In the genomic region with DNA sequence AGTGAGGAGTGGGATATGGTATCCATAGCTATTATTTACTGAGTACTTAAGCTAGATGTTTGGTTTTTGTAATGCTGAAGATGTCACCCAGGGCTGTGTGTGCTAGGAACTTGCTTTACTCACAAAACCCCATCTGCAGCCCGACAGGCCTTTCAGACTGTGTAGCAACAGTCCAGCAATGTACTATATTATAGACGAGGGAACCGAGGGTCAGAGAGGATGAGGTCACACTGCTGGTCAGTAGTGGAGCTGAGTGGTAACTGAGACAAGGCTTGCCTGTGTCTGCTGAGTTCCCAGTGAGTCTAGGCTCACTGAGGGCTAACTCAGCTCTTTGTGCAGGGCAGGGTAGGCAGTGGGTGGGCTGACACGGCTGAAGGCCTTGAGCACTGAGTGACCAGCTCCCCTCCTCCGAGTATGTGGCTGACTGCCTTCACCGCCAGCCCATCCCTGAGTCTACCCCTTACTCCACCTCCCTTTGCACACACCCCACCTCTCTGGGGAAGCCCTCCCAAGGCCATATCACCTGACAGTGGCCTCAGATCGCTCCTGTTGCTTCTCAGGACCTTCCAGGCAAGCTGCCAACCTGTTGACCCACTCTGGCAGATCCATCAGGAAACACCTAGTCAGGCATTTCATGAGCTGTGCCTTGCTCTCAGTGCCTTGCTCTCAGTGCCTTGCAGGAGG, we compare ENCODE assay signal across 9 mouse cellular contexts. TPM values are rescaled to one million over a fixed set of nuclear protein-coding genes. Genes with fewer than 3 reads are reported as not detected.
DNase-seq lines count a peak whose midpoint lies in the region; ATAC-seq and TF ChIP-seq lines count a peak whose summit lies in the region.
"Had no signal": no experiment of that assay in that cellular context is flagged by ENCODE, and none has a peak within 500 bp of the region (broad histone marks: within the 10 kb centered on the region; RNA-seq: fewer than 3 reads in every experiment).

No protein-coding gene starts in this region.

- no peak for DNase-seq in hindbrain, embryonic 11.5 days (ENCODE audit: low spot score)
- peak; percentile 78 for DNase-seq in heart, postnatal 0 days (ENCODE audit: low spot score)
- DNase-seq in kidney, postnatal 0 days (ENCODE audit: low spot score), result peak; percentile 36
- peak; percentile 29 for DNase-seq in lung, postnatal 25 days (ENCODE audit: low spot score)
- DNase-seq in left cerebral cortex, adult 11 months (ENCODE audit: low spot score), result no peak
- no peak for DNase-seq in forebrain, postnatal 0 days
- DNase-seq in left cerebral cortex, postnatal 4 days, result no peak

- TF ChIP-seq CTCF in heart, postnatal 0 days (IDR thresholded peaks at IDR 0.05; ENCODE audit: low read depth), result no peak
- no peak for TF ChIP-seq CTCF in kidney, postnatal 0 days (IDR thresholded peaks at IDR 0.05; ENCODE audit: low read depth)
- no peak for TF ChIP-seq CTCF in forebrain, postnatal 0 days (IDR thresholded peaks at IDR 0.05; ENCODE audit: low read depth)

- intact Hi-C loops in left cerebral cortex, postnatal 4 days (cut with DNase I), result no loop called here

- H3K9ac ChIP-seq in hindbrain, embryonic 15.5 days, result no peak overlapping the region
- no peak overlapping the region for H3K9ac ChIP-seq in hindbrain, embryonic 11.5 days (ENCODE audit: low read depth, low read length)
- no peak overlapping the region for H3K9ac ChIP-seq in heart, postnatal 0 days (replicated peaks; ENCODE audit: low read depth, low read length)
- H3K9ac ChIP-seq in kidney, postnatal 0 days (ENCODE audit: low read depth, low read length), result no peak overlapping the region
- no peak overlapping the region for H3K9ac ChIP-seq in forebrain, postnatal 0 days
- H3K9ac ChIP-seq: forebrain, embryonic 12.5 days had no signal

- no peaks in the 10 kb centered on the region for H3K36me3 ChIP-seq in hindbrain, embryonic 15.5 days
- no peaks in the 10 kb centered on the region for H3K36me3 ChIP-seq in hindbrain, embryonic 11.5 days (ENCODE audit: control insufficient read depth, insufficient read depth, low read length)
- no peaks in the 10 kb centered on the region for H3K36me3 ChIP-seq in heart, postnatal 0 days (replicated peaks; ENCODE audit: control insufficient read depth, insufficient read depth, low read length)
- H3K36me3 ChIP-seq in kidney, postnatal 0 days (ENCODE audit: insufficient read depth, low read length), result no peaks in the 10 kb centered on the region
- no peaks in the 10 kb centered on the region for H3K36me3 ChIP-seq in forebrain, postnatal 0 days (ENCODE audit: insufficient read depth)
- H3K36me3 ChIP-seq: forebrain, embryonic 12.5 days had no signal

- peak overlapping the region; percentile 62; the same call in 1 of the 2 replicates for H3K27ac ChIP-seq in hindbrain, embryonic 15.5 days (replicated peaks)
- no peak overlapping the region for H3K27ac ChIP-seq in hindbrain, embryonic 11.5 days (ENCODE audit: low read depth, low read length)
- H3K27ac ChIP-seq in heart, postnatal 0 days (ENCODE audit: low read depth), result peak overlapping the region; percentile 47
- peak overlapping the region; percentile 34; the same call in 1 of the 2 replicates for H3K27ac ChIP-seq in kidney, postnatal 0 days
- H3K27ac ChIP-seq in forebrain, postnatal 0 days (ENCODE audit: low read depth, low read length), result no peak overlapping the region

- H3K27me3 ChIP-seq in hindbrain, embryonic 15.5 days, result no peaks in the 10 kb centered on the region
- H3K27me3 ChIP-seq in hindbrain, embryonic 11.5 days (ENCODE audit: control insufficient read depth, insufficient read depth, low read length), result no peaks in the 10 kb centered on the region
- H3K27me3 ChIP-seq in heart, postnatal 0 days (ENCODE audit: control insufficient read depth, insufficient read depth, low read length), result 0 out of 2 replicates have a peak, but pooled peaks cover 4% of the 10 kb centered on the region
- H3K27me3 ChIP-seq in kidney, postnatal 0 days (ENCODE audit: insufficient read depth, low read length), result no peaks in the 10 kb centered on the region
- no peaks in the 10 kb centered on the region for H3K27me3 ChIP-seq in forebrain, postnatal 0 days (ENCODE audit: insufficient read depth, low read length)

- H3K4me3 ChIP-seq in hindbrain, embryonic 15.5 days, result no peak overlapping the region
- no peak overlapping the region for H3K4me3 ChIP-seq in hindbrain, embryonic 11.5 days (ENCODE audit: low read depth, low read length)
- H3K4me3 ChIP-seq in heart, postnatal 0 days (ENCODE audit: low read depth, low read length), result no peak overlapping the region
- no peak overlapping the region for H3K4me3 ChIP-seq in kidney, postnatal 0 days (replicated peaks; ENCODE audit: low read depth, low read length)
- no peak overlapping the region for H3K4me3 ChIP-seq in forebrain, postnatal 0 days (ENCODE audit: low read depth, low read length)
- H3K4me3 ChIP-seq: forebrain, embryonic 12.5 days had no signal

- no peak for TF ChIP-seq EP300 in heart, postnatal 0 days (IDR thresholded peaks at IDR 0.05; ENCODE audit: low read depth)

- H3K9me3 ChIP-seq in hindbrain, embryonic 15.5 days, result no peaks in the 10 kb centered on the region
- H3K9me3 ChIP-seq in hindbrain, embryonic 11.5 days (ENCODE audit: control insufficient read depth, low read length), result no peaks in the 10 kb centered on the region
- H3K9me3 ChIP-seq in heart, postnatal 0 days (replicated peaks; ENCODE audit: control insufficient read depth, low read length), result no peaks in the 10 kb centered on the region
- H3K9me3 ChIP-seq in kidney, postnatal 0 days (replicated peaks; ENCODE audit: low read length), result no peaks in the 10 kb centered on the region
- no peaks in the 10 kb centered on the region for H3K9me3 ChIP-seq in forebrain, postnatal 0 days (ENCODE audit: low read length)
- H3K9me3 ChIP-seq: forebrain, embryonic 12.5 days had no signal

- no peak overlapping the region for H3K4me2 ChIP-seq in hindbrain, embryonic 15.5 days
- H3K4me2 ChIP-seq in hindbrain, embryonic 11.5 days (replicated peaks; ENCODE audit: low read depth, low read length), result no peak overlapping the region
- no peak overlapping the region for H3K4me2 ChIP-seq in heart, postnatal 0 days (ENCODE audit: low read depth, low read length)
- H3K4me2 ChIP-seq in kidney, postnatal 0 days (ENCODE audit: low read length), result no peak overlapping the region
- H3K4me2 ChIP-seq in forebrain, postnatal 0 days (ENCODE audit: low read depth), result no peak overlapping the region
- H3K4me2 ChIP-seq: forebrain, embryonic 12.5 days had no signal

- no peak for ATAC-seq in hindbrain, embryonic 15.5 days (ENCODE audit: low FRiP score, low read depth)
- ATAC-seq in hindbrain, embryonic 11.5 days (ENCODE audit: low FRiP score), result no peak
- ATAC-seq in heart, postnatal 0 days (ENCODE audit: insufficient read depth, low read depth), result peak; percentile 78
- peak; percentile 71 for ATAC-seq in kidney, postnatal 0 days (replicated peaks; ENCODE audit: low FRiP score, low read depth)
- no peak for ATAC-seq in forebrain, postnatal 0 days

- 68% methylated on average over 7 of the region's 7 CpGs for WGBS in hindbrain, embryonic 15.5 days
- WGBS in hindbrain, embryonic 11.5 days, result 59% methylated on average over 7 of the region's 7 CpGs
- WGBS in heart, postnatal 0 days, result 31% methylated on average over 7 of the region's 7 CpGs
- WGBS in kidney, postnatal 0 days, result 28% methylated on average over 7 of the region's 7 CpGs
- 57% methylated on average over 7 of the region's 7 CpGs for WGBS in forebrain, postnatal 0 days

- peaks cover 38% of the 10 kb centered on the region for H3K4me1 ChIP-seq in hindbrain, embryonic 15.5 days (replicated peaks)
- peaks cover 4% of the 10 kb centered on the region for H3K4me1 ChIP-seq in hindbrain, embryonic 11.5 days (replicated peaks; ENCODE audit: control insufficient read depth, insufficient read depth, low read length)
- peaks cover 27% of the 10 kb centered on the region for H3K4me1 ChIP-seq in heart, postnatal 0 days (ENCODE audit: control insufficient read depth, insufficient read depth)
- peaks cover 8% of the 10 kb centered on the region; the same call in 1 of the 2 replicates for H3K4me1 ChIP-seq in kidney, postnatal 0 days (replicated peaks; ENCODE audit: insufficient read depth, low read length)
- peaks cover 4% of the 10 kb centered on the region; the same call in 1 of the 2 replicates for H3K4me1 ChIP-seq in forebrain, postnatal 0 days (ENCODE audit: insufficient read depth)

RNA-seq across cellular contexts. Expression of gene Fam83f, which starts 8.8 kb away (rescaled TPM):
- 0.09 and 0.35 TPM in 2 replicates for polyA plus RNA-seq in hindbrain, embryonic 15.5 days (2015; fragmentation: Nextera tagmentation; extraction: Ambion mirVana)
- polyA plus RNA-seq in hindbrain, embryonic 11.5 days (2014; fragmentation: Nextera tagmentation; extraction: Ambion mirVana), result 0.11 TPM in 2 replicates
- 0.27 and 0.95 TPM in 2 replicates for total RNA-seq in heart, postnatal 0 days (2014; rRNA removed; ENCODE audit: low replicate concordance)
- polyA plus RNA-seq in heart, postnatal 0 days (2015; fragmentation: Nextera tagmentation; extraction: Ambion mirVana), result 0.12 and 0.14 TPM in 2 replicates
- polyA plus RNA-seq in kidney, postnatal 0 days (2015; fragmentation: Nextera tagmentation; extraction: Ambion mirVana), result 5.6 and 6.1 TPM in 2 replicates
- 0.23 and 1.1 TPM in 2 replicates for total RNA-seq in forebrain, postnatal 0 days (2014; rRNA removed)
- 0.11 and 0.36 TPM in 2 replicates for polyA plus RNA-seq in forebrain, postnatal 0 days (2015; fragmentation: Nextera tagmentation; extraction: Ambion mirVana)
- under 1 TPM; 0.44 to 0.52 TPM for total RNA-seq in left cerebral cortex, postnatal 4 days (2021)

RNA-seq across cellular contexts. Expression of gene Tnrc6b, which starts 30.6 kb away (rescaled TPM):
- 31.7 and 37.6 TPM in 2 replicates for polyA plus RNA-seq in hindbrain, embryonic 15.5 days (2015; fragmentation: Nextera tagmentation; extraction: Ambion mirVana)
- polyA plus RNA-seq in hindbrain, embryonic 11.5 days (2014; fragmentation: Nextera tagmentation; extraction: Ambion mirVana), result 20.1 and 24.9 TPM in 2 replicates
- 26.4 and 33.5 TPM in 2 replicates for total RNA-seq in heart, postnatal 0 days (2014; rRNA removed; ENCODE audit: low replicate concordance)
- polyA plus RNA-seq in heart, postnatal 0 days (2015; fragmentation: Nextera tagmentation; extraction: Ambion mirVana), result 15.2 and 16.1 TPM in 2 replicates
- polyA plus RNA-seq in kidney, postnatal 0 days (2015; fragmentation: Nextera tagmentation; extraction: Ambion mirVana), result 11.2 and 15.4 TPM in 2 replicates
- 21.8 and 24.0 TPM in 2 replicates for total RNA-seq in forebrain, postnatal 0 days (2014; rRNA removed)
- 10.3 and 21.0 TPM in 2 replicates for polyA plus RNA-seq in forebrain, postnatal 0 days (2015; fragmentation: Nextera tagmentation; extraction: Ambion mirVana)
- 100 to 1,000 TPM; 145 to 146 TPM for total RNA-seq in left cerebral cortex, postnatal 4 days (2021)

Comparison
In these comparisons a context has a peak if more than half of its experiments do, and no peak if none do; other contexts are left out.
1. H3K27ac ChIP-seq: peak in hindbrain, embryonic 15.5 days (single experiment), heart, postnatal 0 days (single experiment) and kidney, postnatal 0 days (single experiment); none in hindbrain, embryonic 11.5 days (single experiment) and forebrain, postnatal 0 days (single experiment).
2. ATAC-seq: peak in heart, postnatal 0 days (single experiment) and kidney, postnatal 0 days (single experiment); none in hindbrain, embryonic 15.5 days (single experiment), hindbrain, embryonic 11.5 days (single experiment) and forebrain, postnatal 0 days (single experiment).
3. DNase-seq: peak in heart, postnatal 0 days (single experiment), kidney, postnatal 0 days (single experiment) and lung, postnatal 25 days (single experiment); none in hindbrain, embryonic 11.5 days (single experiment), left cerebral cortex, adult 11 months (single experiment), forebrain, postnatal 0 days (single experiment) and left cerebral cortex, postnatal 4 days (single experiment).